Mouse (Mus musculus) cerebellum, adult 9-11 months (tissue): ENCODE measurements around the gene Nktr.

ENCODE experiments used
- DNase-seq: peaks from one replicate; pipeline ENCODE4 v3.0.0; 2022

Nktr gene

GRCm38 (mm10) chr9:121718792-121719318, at the start of gene Nktr:
Gene Nktr (plus strand): TSS chr9:121719169.
- DNase-seq, result peak; percentile 99

GRCm38 (mm10) chr9:121669348-121669791, 49.6 kb upstream of the Nktr start:
- DNase-seq, result no peak

GRCm38 (mm10) chr9:121671300-121671699, 47.7 kb upstream of the Nktr start:
- peak; percentile 62 for DNase-seq

- DNase-seq, result no peak
These were observed 46.7 kb upstream of the Nktr start for GRCm38 (mm10) chr9:121672311-121672710.

- DNase-seq, result no peak
These were observed 45.3 kb upstream of the Nktr start for GRCm38 (mm10) chr9:121673716-121674115.

GRCm38 (mm10) chr9:121675011-121675410, 44.0 kb upstream of the Nktr start:
- no peak for DNase-seq

- DNase-seq, result no peak
These were observed 43.4 kb upstream of the Nktr start for GRCm38 (mm10) chr9:121675556-121675955.

GRCm38 (mm10) chr9:121677069-121677468, 41.9 kb upstream of the Nktr start:
- no peak for DNase-seq

GRCm38 (mm10) chr9:121677476-121677875, 41.5 kb upstream of the Nktr start:
- DNase-seq, result no peak

- DNase-seq, result peak; percentile 40
These were observed 39.4 kb upstream of the Nktr start for GRCm38 (mm10) chr9:121679549-121679948.

GRCm38 (mm10) chr9:121681191-121681590, 37.8 kb upstream of the Nktr start:
- no peak for DNase-seq

- no peak for DNase-seq
These were observed 36.8 kb upstream of the Nktr start for GRCm38 (mm10) chr9:121682037-121682680.

- no peak for DNase-seq
These were observed 34.3 kb upstream of the Nktr start for GRCm38 (mm10) chr9:121684702-121685101.

GRCm38 (mm10) chr9:121690200-121690651, 28.7 kb upstream of the Nktr start:
- no peak for DNase-seq

GRCm38 (mm10) chr9:121690734-121691133, 28.2 kb upstream of the Nktr start:
- DNase-seq, result no peak

- DNase-seq, result no peak
These were observed 24.2 kb upstream of the Nktr start for GRCm38 (mm10) chr9:121694736-121695135.

GRCm38 (mm10) chr9:121696626-121697025, 22.3 kb upstream of the Nktr start:
- DNase-seq, result no peak

GRCm38 (mm10) chr9:121697150-121698049, 21.6 kb upstream of the Nktr start:
- DNase-seq, result peak; percentile 64

GRCm38 (mm10) chr9:121704261-121704645, 14.7 kb upstream of the Nktr start:
- DNase-seq, result peak; percentile 38

- peak; percentile 88 for DNase-seq
These were observed 14.0 kb upstream of the Nktr start, which contains the start of gene Sec22c for GRCm38 (mm10) chr9:121704646-121705625. Gene Sec22c (minus strand): TSS chr9:121705490.

GRCm38 (mm10) chr9:121706029-121706675, 12.8 kb upstream of the Nktr start:
- DNase-seq, result no peak

- DNase-seq, result no peak
These were observed 11.2 kb upstream of the Nktr start for GRCm38 (mm10) chr9:121707801-121708200.
